Mouse (Mus musculus): ENCODE results near the gene Cep170b.

Gene Cep170b

GRCm38 (mm10) chr12:112763176-112763575 is 42.9 kb downstream of the Cep170b start:
- no peak for DNase-seq (ENCODE audit: low read depth)

- no peak for DNase-seq (ENCODE audit: low read depth)
These were observed 43.9 kb downstream of the Cep170b start for GRCm38 (mm10) chr12:112764141-112764540.

GRCm38 (mm10) chr12:112764991-112765390 is 44.7 kb downstream of the Cep170b start:
- no peak for DNase-seq (ENCODE audit: low read depth)

- DNase-seq (ENCODE audit: low read depth), result no peak
These were observed 46.3 kb downstream of the Cep170b start for GRCm38 (mm10) chr12:112766586-112766985.

- no peak for DNase-seq (ENCODE audit: low read depth)
These were observed 47.0 kb downstream of the Cep170b start for GRCm38 (mm10) chr12:112767036-112767890.

- DNase-seq (ENCODE audit: low read depth), result no peak
These were observed 47.9 kb downstream of the Cep170b start for GRCm38 (mm10) chr12:112768166-112768565.

GRCm38 (mm10) chr12:112769031-112769430 is 48.8 kb downstream of the Cep170b start:
- DNase-seq (ENCODE audit: low read depth), result no peak

- DNase-seq (ENCODE audit: low read depth), result no peak
These were observed 49.5 kb downstream of the Cep170b start for GRCm38 (mm10) chr12:112769751-112770150.

- DNase-seq (ENCODE audit: low read depth), result no peak
These were observed 50.1 kb downstream of the Cep170b start for GRCm38 (mm10) chr12:112770396-112770795.

- DNase-seq (ENCODE audit: low read depth), result no peak
These were observed 52.1 kb downstream of the Cep170b start for GRCm38 (mm10) chr12:112772306-112772705.

- DNase-seq (ENCODE audit: low read depth), result no peak
These were observed 53.1 kb downstream of the Cep170b start for GRCm38 (mm10) chr12:112773366-112773765.

GRCm38 (mm10) chr12:112774026-112774425 is 53.8 kb downstream of the Cep170b start:
- no peak for DNase-seq (ENCODE audit: low read depth)

GRCm38 (mm10) chr12:112774481-112774880 is 54.2 kb downstream of the Cep170b start:
- DNase-seq (ENCODE audit: low read depth), result no peak

- DNase-seq (ENCODE audit: low read depth), result no peak
These were observed 70.8 kb downstream of the Cep170b start for GRCm38 (mm10) chr12:112791026-112791425.

GRCm38 (mm10) chr12:112793601-112794355 is 73.5 kb downstream of the Cep170b start:
- DNase-seq (ENCODE audit: low read depth), result no peak

- no peak for DNase-seq (ENCODE audit: low read depth)
These were observed 74.1 kb downstream of the Cep170b start for GRCm38 (mm10) chr12:112794356-112794816.

- no peak for DNase-seq (ENCODE audit: low read depth)
These were observed 74.7 kb downstream of the Cep170b start for GRCm38 (mm10) chr12:112794998-112795397.

GRCm38 (mm10) chr12:112795466-112796104 is 75.3 kb downstream of the Cep170b start:
- no peak for DNase-seq (ENCODE audit: low read depth)
